Mouse (Mus musculus): ENCODE results near the gene Higd1c. TPM values are rescaled to one million over a fixed set of nuclear protein-coding genes. Genes with fewer than 3 reads are reported as not detected.
A peak's percentile ranks its signal among the peaks of the same experiment; 100 is the strongest.
"Not testable (repeated sequence)": the region's sequence is repeated elsewhere in the genome, so short reads cannot be mapped to it uniquely, and the experiment has no call there.

Gene Higd1c
- polyA plus RNA-seq, 1 experiment from 2014 or later = not detected

GRCm38 (mm10) chr15:100334629-100335028 lies 29.7 kb upstream of the Higd1c start, which contains the start of gene Mettl7a3:
TSS of gene Mettl7a3 (plus strand) at chr15:100334929.
- H3K9ac ChIP-seq = no peak within 1 kb of the TSS
- ATAC-seq (ENCODE audit: borderline replicate concordance, extremely low read depth, low FRiP score, low TSS enrichment) = no peak
- H3K9me3 ChIP-seq = no peaks in the 10 kb centered on the region
- no peaks in the 10 kb centered on the region for H3K36me3 ChIP-seq
- H3K4me3 ChIP-seq = no peak within 1 kb of the TSS
- 73% methylated on average over 10 of the region's 10 CpGs for WGBS
- H3K4me1 ChIP-seq = no peaks in the 10 kb centered on the region
- H3K27me3 ChIP-seq = no peaks in the 10 kb centered on the region
- no peak within 1 kb of the TSS for H3K27ac ChIP-seq
- no peak within 1 kb of the TSS for H3K4me2 ChIP-seq

- not testable (repeated sequence) for H3K4me3 ChIP-seq; H3K4me2 ChIP-seq; H3K27me3 ChIP-seq; ATAC-seq (ENCODE audit: borderline replicate concordance, extremely low read depth, low FRiP score, low TSS enrichment); H3K9me3 ChIP-seq; H3K9ac ChIP-seq; H3K4me1 ChIP-seq; H3K27ac ChIP-seq; H3K36me3 ChIP-seq
These were observed 27.0 kb upstream of the Higd1c start for GRCm38 (mm10) chr15:100337328-100337727.

GRCm38 (mm10) chr15:100337847-100338246 lies 26.5 kb upstream of the Higd1c start:
- not testable (repeated sequence) for H3K27me3 ChIP-seq, H3K27ac ChIP-seq, H3K9ac ChIP-seq, H3K4me1 ChIP-seq, H3K9me3 ChIP-seq, H3K4me3 ChIP-seq, H3K4me2 ChIP-seq, H3K36me3 ChIP-seq
- peak; percentile 32; the same call in 1 of the 2 replicates for ATAC-seq (ENCODE audit: borderline replicate concordance, extremely low read depth, low FRiP score, low TSS enrichment)
- 23% methylated on average over 10 of the region's 10 CpGs for WGBS

- H3K36me3 ChIP-seq; ATAC-seq (ENCODE audit: borderline replicate concordance, extremely low read depth, low FRiP score, low TSS enrichment); H3K9me3 ChIP-seq; H3K4me2 ChIP-seq; H3K9ac ChIP-seq; H3K27me3 ChIP-seq; H3K4me3 ChIP-seq; H3K4me1 ChIP-seq: not testable (repeated sequence)
- 41% methylated on average over 5 of the region's 5 CpGs for WGBS
- H3K27ac ChIP-seq = peak overlapping the region; percentile 29; the same call in 1 of the 2 replicates
These were observed 22.9 kb upstream of the Higd1c start for GRCm38 (mm10) chr15:100341314-100341980.

- Histone ChIP-seq H3K4me2 (no peak overlapping the region), H3K9ac (no peak overlapping the region), H3K27ac (no peak overlapping the region), H3K36me3 (no peaks in the 10 kb centered on the region), H3K4me1 (0 out of 2 replicates have a peak, but pooled peaks cover 3% of the 10 kb centered on the region), H3K4me3 (no peak overlapping the region), H3K27me3 (no peaks in the 10 kb centered on the region), H3K9me3 (no peaks in the 10 kb centered on the region)
- no peak for ATAC-seq (ENCODE audit: borderline replicate concordance, extremely low read depth, low FRiP score, low TSS enrichment)
These were observed 18.9 kb upstream of the Higd1c start for GRCm38 (mm10) chr15:100345484-100345883.

GRCm38 (mm10) chr15:100346761-100347160 lies 17.6 kb upstream of the Higd1c start:
- no peak for ATAC-seq (ENCODE audit: borderline replicate concordance, extremely low read depth, low FRiP score, low TSS enrichment)
- H3K9ac ChIP-seq = no peak overlapping the region
- no peaks in the 10 kb centered on the region for H3K9me3 ChIP-seq
- H3K36me3 ChIP-seq = no peaks in the 10 kb centered on the region
- H3K4me1 ChIP-seq = 0 out of 2 replicates have a peak, but pooled peaks cover 5% of the 10 kb centered on the region
- H3K27ac ChIP-seq = no peak overlapping the region
- 65% methylated on average over 14 of the region's 14 CpGs for WGBS
- H3K4me3 ChIP-seq = no peak overlapping the region
- H3K27me3 ChIP-seq = no peaks in the 10 kb centered on the region
- H3K4me2 ChIP-seq = no peak overlapping the region

GRCm38 (mm10) chr15:100349496-100349895 lies 14.8 kb upstream of the Higd1c start:
- Histone ChIP-seq H3K4me3 (no peak overlapping the region), H3K4me1 (0 out of 2 replicates have a peak, but pooled peaks cover 7% of the 10 kb centered on the region), H3K27ac (no peak overlapping the region), H3K9ac (no peak overlapping the region), H3K36me3 (no peaks in the 10 kb centered on the region), H3K27me3 (no peaks in the 10 kb centered on the region), H3K9me3 (no peaks in the 10 kb centered on the region), H3K4me2 (no peak overlapping the region)
- ATAC-seq (ENCODE audit: borderline replicate concordance, extremely low read depth, low FRiP score, low TSS enrichment) = no peak
- WGBS = 10% methylated on average over 2 of the region's 2 CpGs

- ATAC-seq (ENCODE audit: borderline replicate concordance, extremely low read depth, low FRiP score, low TSS enrichment) = no peak; the same call in 1 of the 2 replicates
- Histone ChIP-seq H3K9ac (no peak overlapping the region), H3K27me3 (no peaks in the 10 kb centered on the region), H3K4me3 (no peak overlapping the region), H3K4me1 (0 out of 2 replicates have a peak, but pooled peaks cover 7% of the 10 kb centered on the region), H3K4me2 (no peak overlapping the region), H3K9me3 (no peaks in the 10 kb centered on the region), H3K27ac (no peak overlapping the region), H3K36me3 (no peaks in the 10 kb centered on the region)
- 53% methylated on average over 6 of the region's 6 CpGs for WGBS
These were observed 12.8 kb upstream of the Higd1c start for GRCm38 (mm10) chr15:100351501-100352060.

- Histone ChIP-seq H3K9me3 (no peaks in the 10 kb centered on the region), H3K4me1 (0 out of 2 replicates have a peak, but pooled peaks cover 7% of the 10 kb centered on the region), H3K27ac (no peak within 1 kb of the TSS), H3K9ac (no peak within 1 kb of the TSS), H3K4me3 (no peak within 1 kb of the TSS), H3K27me3 (no peaks in the 10 kb centered on the region), H3K4me2 (no peak within 1 kb of the TSS), H3K36me3 (no peaks in the 10 kb centered on the region)
- 78% methylated on average over 10 of the region's 10 CpGs for WGBS
- ATAC-seq (ENCODE audit: borderline replicate concordance, extremely low read depth, low FRiP score, low TSS enrichment) = no peak
These were observed 11.6 kb upstream of the Higd1c start, which contains the start of the genes Methig1 and Mettl7a2 for GRCm38 (mm10) chr15:100352711-100353250. TSS of gene Methig1 (plus strand) at chr15:100353149. TSS of gene Mettl7a2 (plus strand) at chr15:100353200.

- H3K27me3 ChIP-seq; H3K4me3 ChIP-seq; H3K9me3 ChIP-seq; H3K27ac ChIP-seq; H3K4me2 ChIP-seq; H3K9ac ChIP-seq; H3K36me3 ChIP-seq; ATAC-seq (ENCODE audit: borderline replicate concordance, extremely low read depth, low FRiP score, low TSS enrichment); H3K4me1 ChIP-seq: not testable (repeated sequence)
- WGBS = 89% methylated on average over 19 of the region's 22 CpGs
These were observed 10.9 kb upstream of the Higd1c start for GRCm38 (mm10) chr15:100353399-100353798.

GRCm38 (mm10) chr15:100355876-100356275 lies 8.5 kb upstream of the Higd1c start:
- Histone ChIP-seq H3K27ac (no peak overlapping the region), H3K27me3 (no peaks in the 10 kb centered on the region), H3K4me2 (no peak overlapping the region), H3K36me3 (no peaks in the 10 kb centered on the region), H3K4me1 (0 out of 2 replicates have a peak, but pooled peaks cover 7% of the 10 kb centered on the region), H3K4me3 (no peak overlapping the region), H3K9me3 (no peaks in the 10 kb centered on the region), H3K9ac (no peak overlapping the region)
- ATAC-seq (ENCODE audit: borderline replicate concordance, extremely low read depth, low FRiP score, low TSS enrichment) = no peak
- 72% methylated on average over 5 of the region's 5 CpGs for WGBS

- H3K4me1 ChIP-seq; H3K36me3 ChIP-seq; H3K4me2 ChIP-seq; H3K27ac ChIP-seq; H3K4me3 ChIP-seq; ATAC-seq (ENCODE audit: borderline replicate concordance, extremely low read depth, low FRiP score, low TSS enrichment); H3K9ac ChIP-seq; H3K27me3 ChIP-seq; H3K9me3 ChIP-seq: not testable (repeated sequence)
- 64% methylated on average over 9 of the region's 9 CpGs for WGBS
These were observed 1.6 kb downstream of the Higd1c start for GRCm38 (mm10) chr15:100365967-100366366.

Measured in lung, embryonic 15.5 days (tissue).